Mouse (Mus musculus) lung, adult 18-20 months (tissue): Measurements from ENCODE around the gene Polr3f.

ENCODE experiments used
- DNase-seq, 2 experiments: peaks; one replicate each; pipeline ENCODE4 v3.0.0; 2022; ENCODE audit warnings: mixed read lengths in 2 of 2

The Polr3f gene

GRCm38 (mm10) chr2:144526981-144527820, at the start of gene Polr3f, which contains the start of gene Dzank1:
TSS of gene Polr3f (plus strand) at chr2:144527718.
TSS of gene Dzank1 (minus strand) at chr2:144527414.
- DNase-seq: peak; percentile 98

- no peak for DNase-seq
These were observed 48.1 kb upstream of the Polr3f start for GRCm38 (mm10) chr2:144479421-144479820.

DNA sequence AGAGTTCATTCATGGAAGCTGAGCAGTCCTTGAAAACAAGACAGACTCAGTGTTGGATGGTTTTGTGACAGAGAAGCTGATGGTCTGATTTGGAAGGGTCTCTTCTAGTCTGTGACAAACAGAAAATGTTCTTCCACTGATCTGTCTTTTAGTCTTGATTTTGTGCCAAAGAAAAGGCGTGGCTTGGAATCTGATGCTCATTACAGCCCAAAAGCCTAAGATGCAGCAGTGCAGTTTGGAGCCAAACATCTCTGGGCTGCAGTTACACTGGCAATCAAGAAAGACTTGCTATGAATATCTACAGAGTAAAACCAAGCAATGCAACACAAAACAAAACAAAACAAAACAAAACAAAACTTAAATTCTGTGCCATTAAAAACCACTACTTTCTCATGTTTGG, 43.4 kb upstream of the Polr3f start:
- no peak for DNase-seq

- DNase-seq: no peak
These were observed 42.1 kb upstream of the Polr3f start for GRCm38 (mm10) chr2:144485439-144485838.

DNA sequence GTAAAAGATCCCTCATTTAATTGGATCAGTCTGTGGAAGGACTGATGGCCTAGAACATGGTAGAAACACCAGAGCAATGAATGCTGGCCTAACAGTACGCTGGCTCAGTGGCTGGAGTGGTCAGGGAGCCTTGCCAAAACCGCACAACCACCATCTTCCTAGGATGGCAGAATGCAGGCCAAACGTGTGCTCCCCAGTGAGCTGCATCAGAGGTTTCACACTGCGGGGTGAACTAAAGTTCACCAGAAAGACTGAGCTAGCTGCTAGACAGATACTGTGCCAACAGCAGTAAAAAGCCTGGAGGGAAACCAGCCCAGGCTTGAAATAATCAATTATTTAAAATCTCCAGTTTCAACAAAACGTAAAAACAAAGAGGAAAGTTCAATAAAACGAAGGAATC, 40.0 kb upstream of the Polr3f start:
- no peak for DNase-seq

- DNase-seq: no peak
These were observed 38.2 kb upstream of the Polr3f start for GRCm38 (mm10) chr2:144489342-144489741.

GRCm38 (mm10) chr2:144502134-144502533, 25.4 kb upstream of the Polr3f start:
- no peak for DNase-seq

DNA sequence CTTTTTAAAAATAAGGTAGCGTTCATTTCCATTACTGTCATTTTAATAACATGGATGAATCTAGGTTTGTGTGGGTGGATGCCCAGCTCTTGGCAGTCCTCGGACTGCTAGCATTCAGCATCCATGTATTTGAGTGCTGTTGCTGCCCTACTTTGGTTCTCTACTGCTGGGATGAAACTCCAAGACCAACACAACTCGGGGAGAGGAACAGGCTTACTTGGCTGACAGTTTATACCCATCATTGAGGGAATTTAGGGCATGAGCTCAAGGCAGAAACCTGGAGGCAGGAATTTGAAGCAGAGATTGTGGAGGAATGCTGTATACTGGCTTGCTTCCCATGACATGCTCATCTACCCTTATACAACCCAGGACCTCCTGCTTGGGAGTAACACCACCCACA, 12.9 kb upstream of the Polr3f start:
- DNase-seq: no peak

DNA sequence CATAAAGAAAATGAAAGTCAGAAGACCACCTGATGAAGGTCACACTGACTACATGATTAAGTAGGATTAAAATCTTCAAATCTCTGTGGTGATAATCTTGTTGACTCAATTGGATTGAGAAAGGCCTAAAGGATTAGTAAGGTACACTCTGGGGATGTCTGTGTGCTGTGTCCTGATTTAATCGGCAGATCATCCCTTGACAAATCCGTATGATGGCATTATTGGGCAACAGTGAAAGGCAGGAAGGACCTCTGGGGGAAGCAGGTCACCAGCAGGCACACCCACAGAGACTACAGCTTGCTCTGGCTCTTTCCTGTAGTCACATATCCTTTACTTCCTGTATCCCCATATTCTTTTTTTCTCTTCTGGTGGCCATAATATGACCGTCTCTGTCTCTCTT, 7.7 kb upstream of the Polr3f start:
- DNase-seq: no peak

DNA sequence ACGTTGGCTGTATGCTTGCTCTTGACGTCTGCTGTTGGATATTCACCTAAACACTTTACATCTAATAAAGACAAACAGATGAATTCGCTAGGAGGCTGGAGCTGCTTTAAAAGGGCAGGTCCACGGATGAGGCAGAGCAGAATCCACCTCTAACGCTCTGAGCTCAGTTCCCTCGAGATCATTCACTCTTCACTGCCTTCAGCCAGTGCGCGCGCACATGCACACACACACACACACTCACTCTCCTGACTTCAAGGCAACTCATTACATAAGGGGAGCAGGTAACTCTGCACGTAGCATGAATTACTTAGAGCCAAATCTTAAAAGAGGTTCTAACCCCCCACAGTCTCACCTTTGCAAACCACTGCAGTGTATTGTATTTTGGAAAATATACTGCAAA, 1.7 kb upstream of the Polr3f start:
- DNase-seq: no peak

DNA sequence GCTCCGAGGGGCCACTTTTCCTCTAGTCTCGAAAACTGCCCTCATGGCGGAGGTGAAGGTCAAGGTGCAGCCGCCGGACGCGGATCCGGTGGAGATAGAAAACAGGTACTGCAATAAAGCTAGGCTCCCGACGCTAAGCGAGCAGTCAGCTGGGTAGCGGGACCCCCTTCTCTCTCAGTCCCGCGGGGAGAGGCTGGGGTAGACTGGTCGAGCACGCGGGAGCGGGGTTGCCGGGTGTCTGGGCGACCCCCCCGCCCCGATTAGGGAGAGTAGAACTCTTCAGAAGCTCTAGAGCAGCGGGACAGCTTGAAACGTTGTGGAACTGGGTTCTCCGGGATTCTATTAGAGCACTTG, 280 bp downstream of the Polr3f start:
- DNase-seq: peak in 1 of 2 experiments; percentile 4

GRCm38 (mm10) chr2:144537123-144537522, 9.6 kb downstream of the Polr3f start:
- no peak for DNase-seq

GRCm38 (mm10) chr2:144541246-144541645, 13.7 kb downstream of the Polr3f start:
- DNase-seq: no peak

GRCm38 (mm10) chr2:144543670-144544069, 16.2 kb downstream of the Polr3f start:
- DNase-seq: no peak

DNA sequence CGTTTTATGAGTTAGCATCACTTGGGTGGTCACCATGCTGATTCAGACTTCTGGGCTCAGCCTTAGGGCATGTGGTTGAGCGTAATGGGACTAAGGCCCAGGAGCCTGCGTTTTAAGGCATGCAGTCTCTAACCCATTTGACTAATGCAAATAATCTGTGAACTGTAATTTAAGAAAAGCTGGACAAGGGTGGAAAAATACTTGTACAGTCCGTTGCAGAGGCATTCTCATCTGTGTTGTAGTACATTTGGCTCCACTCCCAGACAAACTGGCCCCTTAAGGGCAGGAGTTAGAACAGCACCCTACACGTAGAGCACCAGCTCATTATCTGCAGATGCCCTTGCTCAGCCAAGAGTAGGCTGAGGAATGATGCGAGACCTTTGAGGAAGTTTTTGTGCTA, 17.1 kb downstream of the Polr3f start:
- DNase-seq: peak in 1 of 2 experiments; percentile 16

DNA sequence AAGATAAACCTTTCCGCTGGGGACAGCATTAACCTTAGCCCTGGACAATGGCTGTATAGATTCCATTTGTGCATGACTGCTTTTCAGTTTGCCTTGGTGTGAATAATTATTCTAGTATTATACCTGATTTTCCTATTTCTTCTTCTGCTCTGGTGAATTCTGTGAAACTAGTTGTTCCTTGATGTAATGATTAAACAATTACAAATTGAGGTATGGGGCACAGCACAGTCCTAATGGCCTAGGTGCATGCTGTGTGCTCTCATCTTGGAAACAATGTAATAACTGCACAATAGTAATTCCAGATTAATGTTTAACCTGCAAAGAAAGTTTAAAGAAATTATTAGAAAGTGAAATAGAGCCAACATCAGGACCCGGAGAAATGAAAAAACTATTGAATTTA, 17.5 kb downstream of the Polr3f start:
- no peak for DNase-seq

GRCm38 (mm10) chr2:144545481-144545880, 18.0 kb downstream of the Polr3f start:
- DNase-seq: no peak

DNA sequence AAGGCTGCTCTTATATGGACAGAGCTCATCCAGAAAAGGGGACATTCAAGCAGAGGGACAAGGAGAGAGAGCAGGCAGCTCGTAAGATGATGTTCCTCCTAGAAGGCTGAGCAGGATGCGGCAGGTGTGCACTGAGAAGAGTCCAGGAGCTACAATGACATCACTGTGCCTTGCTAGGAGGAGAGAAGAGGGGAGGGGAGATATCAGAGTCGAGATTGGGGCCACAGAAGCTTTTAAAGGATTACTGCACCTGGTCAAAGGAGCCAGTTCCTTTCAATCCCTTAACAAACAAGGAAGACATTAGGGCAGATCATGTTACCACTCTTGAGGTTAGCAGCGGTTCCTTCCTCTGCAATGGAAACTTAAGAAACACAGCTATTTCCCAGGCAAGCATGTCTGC, 20.0 kb downstream of the Polr3f start:
- DNase-seq: peak in 1 of 2 experiments; percentile 7

GRCm38 (mm10) chr2:144550529-144550928, 23.0 kb downstream of the Polr3f start, which contains the start of gene Rbbp9:
TSS of gene Rbbp9 (minus strand) at chr2:144550869.
- DNase-seq: peak; percentile 37 to 48

DNA sequence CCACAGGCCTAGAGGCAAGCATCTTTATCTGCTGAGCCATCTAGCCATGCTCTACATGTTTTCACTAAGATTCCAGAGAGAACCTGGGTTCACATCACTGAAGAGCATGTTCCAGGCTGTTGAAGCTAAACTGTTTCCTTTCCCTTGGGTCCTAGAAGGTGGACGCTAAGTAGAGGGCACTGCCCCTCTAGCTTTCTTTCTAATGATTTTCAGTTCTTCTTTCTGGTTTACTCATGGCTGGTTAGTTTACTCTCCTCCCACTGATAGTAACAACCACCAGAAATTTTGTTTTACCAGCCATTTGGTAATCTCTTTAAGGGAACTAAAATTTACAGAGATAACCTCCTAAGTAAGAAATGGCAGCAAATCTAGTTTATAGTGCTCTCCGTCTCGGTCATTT, 26.4 kb downstream of the Polr3f start:
- no peak for DNase-seq

DNA sequence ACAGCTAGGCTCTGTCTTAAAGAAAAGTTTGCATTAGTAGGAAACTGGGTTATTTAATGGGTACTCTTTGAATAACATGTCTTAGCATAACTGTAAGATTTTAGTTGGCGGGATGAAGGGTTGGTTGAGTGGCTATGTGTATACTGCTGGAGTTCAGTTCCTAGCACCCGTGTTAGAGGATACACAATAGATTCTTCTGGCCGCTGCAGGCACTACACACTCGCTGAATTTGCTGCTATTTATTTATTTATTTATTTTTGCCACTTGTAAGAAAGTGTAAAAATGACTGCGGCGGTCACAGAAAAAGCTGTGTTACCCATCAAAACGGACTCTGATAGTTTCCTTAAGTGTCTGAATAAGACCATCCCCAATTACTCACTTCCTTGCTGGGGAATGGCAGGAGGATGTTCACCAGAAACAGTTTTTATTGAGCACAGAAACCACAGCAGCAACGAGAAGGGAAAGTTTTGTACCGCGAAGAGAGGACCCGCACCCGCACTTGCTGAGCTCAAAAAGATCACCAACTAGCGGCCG, 27.8 kb downstream of the Polr3f start:
- DNase-seq: no peak

DNA sequence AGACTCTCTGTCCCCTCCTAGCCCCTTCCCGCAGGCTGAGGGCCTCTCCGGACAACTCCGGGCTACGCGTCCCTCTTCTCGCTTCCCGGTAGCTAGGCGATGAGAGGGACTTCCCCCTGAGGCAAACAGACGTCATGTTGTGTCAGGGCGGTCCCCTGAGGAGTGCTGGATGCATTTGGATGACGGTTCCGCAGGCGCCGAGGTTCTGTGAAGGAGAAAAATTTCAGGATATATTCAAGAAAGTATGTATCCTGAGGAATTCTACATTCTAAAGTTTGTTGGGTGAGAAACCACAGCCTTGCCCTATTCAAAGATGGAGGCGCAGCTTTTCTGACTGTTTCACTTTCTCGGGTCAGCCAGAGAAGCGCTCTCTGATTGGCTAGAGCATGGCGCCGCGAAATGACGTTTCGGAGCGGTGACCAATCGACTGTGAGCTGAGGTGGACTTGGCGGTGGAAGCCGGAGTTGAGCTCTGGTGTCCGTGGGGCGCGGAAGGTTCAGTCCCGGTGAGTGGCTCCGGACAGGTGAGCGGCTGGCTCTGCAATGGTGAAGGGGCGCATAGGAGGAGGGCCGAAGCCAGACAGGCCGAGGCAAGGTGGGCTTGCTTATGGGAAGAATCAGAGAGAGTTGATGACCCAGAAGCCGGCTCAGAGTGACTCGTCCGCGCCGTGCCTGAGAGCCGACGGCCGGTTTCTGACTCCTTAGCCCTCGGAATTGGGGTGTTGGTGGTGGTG, 28.5 kb downstream of the Polr3f start, which contains the start of gene Sec23b:
Gene Sec23b, plus strand, starts transcription at position 410 of the 733 bp plus-strand sequence.
- DNase-seq: peak; percentile 98

DNA sequence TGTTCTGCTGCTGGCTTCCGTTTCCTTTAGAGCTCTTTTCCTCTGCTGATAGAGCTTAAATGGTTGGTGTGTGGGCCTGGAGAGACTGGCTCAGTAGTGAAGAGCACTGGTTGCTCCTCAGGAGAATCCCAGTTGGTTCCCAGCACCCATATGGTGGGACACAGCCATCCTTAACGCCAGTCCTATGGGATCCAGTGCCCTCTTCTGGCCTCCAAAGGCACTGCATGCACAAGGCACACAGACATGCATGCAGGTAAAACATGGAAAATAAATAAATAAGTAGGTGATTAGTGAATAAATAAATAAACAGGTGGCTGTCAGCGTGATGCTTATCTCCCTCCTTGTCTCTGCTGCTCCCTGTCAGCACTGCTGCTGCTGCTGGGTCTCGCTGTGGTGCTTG, 61.2 kb downstream of the Polr3f start:
- no peak for DNase-seq
